In the genomic region with DNA sequence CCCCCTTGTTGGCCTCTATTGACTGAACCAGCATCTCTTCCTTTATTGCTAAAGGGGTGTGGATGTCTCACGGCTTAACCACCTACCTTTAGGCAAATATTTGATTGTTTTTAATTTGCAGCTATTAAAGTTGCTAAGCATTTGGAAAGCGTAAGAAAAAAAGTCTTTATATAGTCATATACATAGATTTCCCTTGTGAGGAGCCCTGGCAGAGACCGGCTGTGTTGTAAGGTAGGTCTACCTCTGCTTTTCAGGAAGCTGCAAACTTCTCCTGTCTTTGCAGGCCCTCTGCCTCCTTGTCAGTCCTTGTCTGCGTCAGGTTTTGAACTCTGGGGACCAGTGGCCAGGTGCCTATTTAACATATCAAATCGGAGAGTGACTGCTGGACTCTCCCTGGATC, we compare ENCODE assay signal across 20 mouse cellular contexts. TPM values are rescaled to one million over a fixed set of nuclear protein-coding genes. Genes with fewer than 3 reads are reported as not detected.
DNase-seq lines count a peak whose midpoint lies in the region; ATAC-seq and TF ChIP-seq lines count a peak whose summit lies in the region.
"Had no signal": no experiment of that assay in that cellular context is flagged by ENCODE, and none has a peak within 500 bp of the region (broad histone marks: within the 10 kb centered on the region; RNA-seq: fewer than 3 reads in every experiment).

No protein-coding gene starts in this region.

- TF ChIP-seq CTCF in spleen, adult 2 months (IDR thresholded peaks at IDR 0.05; ENCODE audit: extremely low read depth, insufficient read depth, insufficient read length, insufficient replicate concordance), result no peak

- no peak for ATAC-seq in heart, embryonic 12.5 days (ENCODE audit: insufficient number of reproducible peaks, low FRiP score)
- ATAC-seq in CD4-positive, CD25-positive, alpha-beta regulatory T cell, adult 4 months, result peak; percentile 21
- no peak for ATAC-seq in monocyte, adult 5-6 weeks (replicated peaks; ENCODE audit: insufficient number of reproducible peaks, low FRiP score, low TSS enrichment, poor library complexity, severe bottlenecking)
- ATAC-seq: forebrain, embryonic 15.5 days; hindbrain, postnatal 0 days; intestine, postnatal 0 days had no signal

- intact Hi-C loops in heart, postnatal 36 days (cut with DNase I), result no loop called here

- peaks cover 48% of the 10 kb centered on the region for H3K27me3 ChIP-seq in heart, embryonic 12.5 days (replicated peaks)
- H3K27me3 ChIP-seq in spleen, adult 2 months (ENCODE audit: control insufficient read depth, insufficient read depth, low read length), result no peaks in the 10 kb centered on the region
- H3K27me3 ChIP-seq: forebrain, embryonic 15.5 days had no signal

- no peak overlapping the region for H3K4me3 ChIP-seq in heart, embryonic 12.5 days
- H3K4me3 ChIP-seq in spleen, adult 2 months (ENCODE audit: extremely low read depth, insufficient read depth, insufficient read length), result no peak overlapping the region
- H3K4me3 ChIP-seq: forebrain, embryonic 15.5 days; heart, embryonic 13.5 days had no signal

- peak overlapping the region; percentile 26; the same call in 1 of the 2 replicates for H3K4me2 ChIP-seq in heart, embryonic 12.5 days
- H3K4me2 ChIP-seq: forebrain, embryonic 15.5 days; heart, embryonic 13.5 days; hindbrain, embryonic 14.5 days had no signal

- TF ChIP-seq POLR2A in spleen, adult 2 months (IDR thresholded peaks at IDR 0.05; ENCODE audit: low read depth, low read length), result no peak

- 51% methylated on average over 5 of the region's 5 CpGs for WGBS in heart, embryonic 12.5 days
- 71% methylated on average over 5 of the region's 5 CpGs for WGBS in spleen, adult 2 months

- peaks cover 38% of the 10 kb centered on the region for H3K4me1 ChIP-seq in heart, embryonic 12.5 days (replicated peaks)
- H3K4me1 ChIP-seq in spleen, adult 2 months (ENCODE audit: control insufficient read depth, insufficient read depth, insufficient read length), result peaks cover 24% of the 10 kb centered on the region; the same call in 1 of the 2 replicates

- H3K27ac ChIP-seq in heart, embryonic 12.5 days (ENCODE audit: poor library complexity, severe bottlenecking), result no peak overlapping the region
- H3K27ac ChIP-seq in spleen, adult 2 months (ENCODE audit: insufficient read depth, low read length), result peak overlapping the region; percentile 29; the same call in 1 of the 2 replicates
- H3K27ac ChIP-seq: forebrain, embryonic 15.5 days; heart, embryonic 13.5 days; hindbrain, embryonic 14.5 days; hindbrain, postnatal 0 days had no signal

- DNase-seq in heart, postnatal 36 days, result no peak
- DNase-seq in spleen, adult 2 months (ENCODE audit: low read depth in 1 of 2, low spot score in 2 of 2), result no peak
- DNase-seq in spleen, postnatal 4 days (ENCODE audit: low spot score in 2 of 2), result no peak
- DNase-seq in adrenal gland, postnatal 25 days, result no peak
- DNase-seq: cerebellum, adult 2 months; cerebellum, adult 9-11 months; cerebellum, postnatal 25 days; gastrocnemius, postnatal 25 days; heart, adult 18-20 months; heart, postnatal 14 days; kidney, adult 2 months had no signal

- H3K9me3 ChIP-seq in heart, embryonic 12.5 days (replicated peaks), result no peaks in the 10 kb centered on the region
- H3K9me3 ChIP-seq: forebrain, embryonic 15.5 days; heart, embryonic 13.5 days had no signal

- H3K9ac ChIP-seq in heart, embryonic 12.5 days, result no peak overlapping the region
- H3K9ac ChIP-seq: forebrain, embryonic 15.5 days; heart, embryonic 13.5 days; hindbrain, embryonic 14.5 days had no signal

- peaks cover 16% of the 10 kb centered on the region; the same call in 1 of the 2 replicates for H3K36me3 ChIP-seq in heart, embryonic 12.5 days
- peaks cover 20% of the 10 kb centered on the region for H3K36me3 ChIP-seq in spleen, adult 2 months (ENCODE audit: control insufficient read depth, insufficient read depth, low read length)

RNA-seq across cellular contexts. Expression of a gene that starts 38.3 kb away (rescaled TPM):
- polyA plus RNA-seq in heart, embryonic 12.5 days (2016; fragmentation: Nextera tagmentation; extraction: Ambion mirVana), result 18.9 and 21.9 TPM in 2 replicates
- 1 to 10 TPM; 9.2 to 10.0 TPM for total RNA-seq in heart, postnatal 36 days (2021)
- polyA plus RNA-seq in spleen, adult 2 months (2012; rRNA removed), result 30.5 and 33.1 TPM in 2 replicates
- 10 to 100 TPM; 70.1 to 99.5 TPM for polyA plus RNA-seq in CD4-positive, CD25-positive, alpha-beta regulatory T cell, adult 4 months (2017; shearing (Covaris generic))
- total RNA-seq in adrenal gland, postnatal 25 days (2021), result 48.4 and 50.5 TPM in 2 replicates
- 27.2 to 29.6 TPM (median 27.3 TPM) in 3 replicates for total RNA-seq in monocyte, adult 5-6 weeks (2017)
- total RNA-seq: MEL had no signal
